Mouse (Mus musculus) natural killer cell, adult 2 months (primary cell): ENCODE results near the gene Ttc13.

Experiments
- DNase-seq, 2 experiments: peaks; one replicate each; pipeline ENCODE4 v3.0.0; 2022; ENCODE audit warnings: low spot score in 2 of 2

Ttc13 gene

GRCm38 (mm10) chr8:124704376-124704775 is 17.4 kb downstream of the Ttc13 start:
- no peak for DNase-seq

DNA sequence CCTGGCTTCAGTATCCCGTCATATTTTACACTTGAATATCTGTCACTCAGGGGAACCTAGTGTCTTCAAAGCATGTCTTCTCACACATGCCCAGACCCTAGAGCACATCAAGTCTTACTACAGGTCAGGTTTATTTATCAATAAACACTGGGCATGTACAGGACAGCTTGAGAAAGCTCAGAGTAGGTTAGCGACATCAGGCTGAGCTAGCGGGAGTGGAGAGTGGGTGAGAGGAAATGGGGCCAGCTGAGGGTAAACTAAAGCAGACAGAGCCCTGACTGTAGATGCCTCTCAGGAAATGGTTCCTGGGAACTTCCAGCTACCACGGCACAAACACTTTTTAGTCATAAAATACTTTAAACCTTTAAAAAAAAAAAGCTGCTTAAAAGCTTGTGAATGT is 18.3 kb downstream of the Ttc13 start:
- DNase-seq: no peak

DNA sequence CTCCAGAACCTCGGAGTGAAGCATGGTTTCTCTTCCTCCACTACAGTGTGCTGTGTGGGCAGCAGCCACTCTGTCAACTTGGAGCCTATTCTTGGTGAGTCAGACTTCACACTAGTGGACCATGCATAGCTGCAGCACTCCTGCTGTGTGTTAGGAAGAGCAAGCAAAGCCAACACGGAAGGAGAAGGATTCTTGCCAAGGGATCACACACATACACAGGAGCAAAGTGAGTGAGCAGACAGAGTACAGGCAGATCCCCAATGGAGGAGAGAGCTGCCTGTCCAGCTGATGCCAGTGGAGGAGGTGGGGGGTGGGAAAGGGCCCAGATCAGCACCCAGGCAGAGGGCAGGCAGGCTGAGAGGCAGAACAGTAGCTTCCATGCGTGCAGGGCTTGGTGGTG is 19.6 kb downstream of the Ttc13 start:
- DNase-seq: no peak

DNA sequence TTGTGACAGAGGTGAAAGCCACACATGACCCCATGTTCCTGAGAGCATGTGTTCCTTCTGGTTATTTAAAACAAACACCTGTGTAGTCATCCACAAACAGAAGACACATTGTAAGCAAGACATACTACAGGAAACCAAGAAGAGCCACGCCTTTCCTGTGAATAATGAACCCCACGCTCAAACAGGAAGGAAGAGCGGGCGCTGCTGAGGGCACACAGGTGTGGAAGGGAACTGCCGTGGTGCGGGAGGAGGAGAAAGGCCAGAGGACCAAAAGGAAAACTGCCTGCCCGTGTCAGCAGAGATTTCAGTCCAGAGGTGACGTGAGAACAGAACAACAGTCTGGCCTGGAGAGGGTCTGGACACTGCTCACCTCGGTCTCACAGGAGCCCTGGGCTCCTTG is 20.8 kb downstream of the Ttc13 start:
- peak; percentile 50 to 71 for DNase-seq

- DNase-seq: no peak
Observed at GRCm38 (mm10) chr8:124700271-124700670, 21.5 kb downstream of the Ttc13 start.

DNA sequence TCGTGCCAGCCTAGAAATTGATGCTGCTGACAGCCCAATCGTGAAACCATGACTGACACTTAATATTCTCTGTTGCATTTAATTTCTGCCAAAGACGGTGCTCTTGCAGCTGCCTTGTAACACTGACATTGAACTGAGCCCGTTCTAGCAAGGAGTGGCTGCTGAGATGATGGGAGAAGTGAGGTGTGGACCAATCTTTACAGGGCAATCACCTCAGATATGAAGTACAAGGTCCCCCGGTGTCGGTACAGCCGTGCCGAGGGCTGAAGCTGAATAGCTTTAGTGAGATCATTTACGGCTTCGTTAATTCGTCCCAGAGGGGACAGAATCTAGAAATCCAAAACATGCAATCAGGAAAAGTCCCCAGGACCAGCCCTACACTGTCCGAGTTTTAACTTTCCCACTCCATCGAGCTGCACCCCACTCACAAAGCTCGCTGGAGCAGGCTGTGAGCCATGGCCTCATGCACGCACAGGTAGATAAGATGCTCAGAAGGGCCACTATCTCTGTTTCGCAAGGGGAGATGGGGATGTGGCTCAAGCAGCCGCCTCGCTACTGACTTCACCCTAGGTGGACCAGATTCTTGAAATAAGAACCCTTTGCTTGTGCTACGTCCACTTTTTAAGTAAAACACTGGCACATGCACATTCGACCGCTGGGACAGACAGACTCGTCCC is 26.2 kb downstream of the Ttc13 start:
- no peak for DNase-seq

DNA sequence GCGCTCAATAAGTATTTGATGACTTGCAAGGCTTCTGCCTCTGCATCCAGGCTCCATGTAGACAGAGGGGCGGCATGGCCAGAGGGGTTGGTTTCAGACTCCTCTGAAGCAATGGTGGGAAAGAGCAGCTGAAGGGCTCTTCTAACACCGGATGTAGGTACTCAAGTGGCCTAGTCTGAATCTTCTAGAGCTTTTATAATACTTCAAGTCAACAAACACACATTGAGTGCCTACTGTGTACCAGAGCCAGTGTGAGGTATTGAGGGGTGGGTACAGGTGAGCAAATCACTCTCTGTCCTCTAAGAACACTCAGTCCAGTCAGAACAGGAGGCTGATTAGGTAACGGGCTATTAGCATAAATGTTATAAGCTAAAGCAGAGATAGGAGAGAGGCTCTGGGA is 30.1 kb downstream of the Ttc13 start:
- DNase-seq: no peak

DNA sequence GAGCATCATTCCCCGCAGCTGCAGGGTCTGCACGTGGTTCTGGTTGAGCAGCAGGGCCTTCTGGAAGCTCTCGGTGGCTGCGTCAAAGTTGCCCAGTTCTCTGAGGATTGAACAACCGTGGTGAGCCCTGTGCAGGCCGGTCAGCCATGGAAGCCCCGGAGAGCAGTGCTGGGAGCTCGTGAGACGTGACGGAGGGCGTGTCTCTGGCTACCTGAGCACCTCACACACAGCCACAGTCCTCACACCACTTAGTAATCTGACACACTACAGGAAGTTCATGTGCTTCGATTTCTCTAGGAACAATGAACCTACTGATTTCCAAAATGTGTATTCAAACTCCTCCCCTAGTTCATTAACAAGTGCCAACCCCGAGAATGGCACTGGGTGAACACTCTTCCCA is 32.9 kb downstream of the Ttc13 start:
- DNase-seq: no peak

GRCm38 (mm10) chr8:124682218-124682617 is 39.6 kb downstream of the Ttc13 start:
- DNase-seq: no peak

- DNase-seq: no peak
Observed at GRCm38 (mm10) chr8:124681792-124682157, 40.0 kb downstream of the Ttc13 start.

- no peak for DNase-seq
Observed at GRCm38 (mm10) chr8:124681077-124681791, 40.5 kb downstream of the Ttc13 start.

GRCm38 (mm10) chr8:124678246-124678645 is 43.5 kb downstream of the Ttc13 start:
- DNase-seq: no peak

GRCm38 (mm10) chr8:124677486-124677885 is 44.3 kb downstream of the Ttc13 start:
- peak in 1 of 2 experiments; percentile 15 for DNase-seq

DNA sequence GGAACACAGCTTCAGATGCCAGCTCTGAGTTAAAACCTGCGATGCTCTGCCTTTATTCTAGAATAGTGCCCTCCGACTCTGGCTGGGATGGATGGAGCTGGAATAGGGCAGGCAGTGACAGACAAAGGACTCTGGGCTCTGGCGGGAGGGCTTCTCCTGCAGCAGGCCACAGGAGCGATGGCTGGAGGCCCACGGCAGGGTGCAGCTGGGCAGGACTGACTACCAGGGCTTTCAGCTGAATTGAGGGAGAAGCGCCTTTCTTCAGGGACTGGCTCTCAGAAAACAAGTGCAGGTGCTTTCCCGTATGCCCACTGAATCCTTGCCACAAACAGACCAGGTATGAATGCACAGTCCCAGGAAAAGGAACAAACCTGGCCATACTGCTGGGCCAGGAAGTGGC is 44.7 kb downstream of the Ttc13 start:
- DNase-seq: no peak

GRCm38 (mm10) chr8:124676661-124677060 is 45.1 kb downstream of the Ttc13 start:
- DNase-seq: no peak

- DNase-seq: no peak
Observed at GRCm38 (mm10) chr8:124672345-124672744, 49.4 kb downstream of the Ttc13 start.

- no peak for DNase-seq
Observed at GRCm38 (mm10) chr8:124668798-124669197, 53.0 kb downstream of the Ttc13 start.

DNA sequence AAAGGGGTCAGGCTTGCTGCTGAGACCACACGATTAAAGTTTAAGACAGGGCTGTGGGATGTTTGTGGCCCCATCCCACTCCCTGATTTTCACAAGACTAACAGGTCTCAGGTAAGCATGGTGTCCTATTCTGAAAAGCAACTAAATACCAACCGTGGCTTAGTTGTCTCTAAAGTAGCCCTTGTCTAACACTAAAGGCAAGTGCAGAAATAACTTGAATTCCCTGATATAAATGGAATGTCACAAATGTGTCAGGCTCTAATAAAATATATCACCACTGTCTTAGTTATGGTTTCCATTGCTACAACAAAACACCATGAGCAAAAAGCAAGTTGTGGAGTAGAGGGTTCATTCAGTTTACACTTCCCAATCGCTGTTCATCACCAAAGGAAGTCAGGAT is 57.4 kb downstream of the Ttc13 start:
- DNase-seq: no peak

DNA sequence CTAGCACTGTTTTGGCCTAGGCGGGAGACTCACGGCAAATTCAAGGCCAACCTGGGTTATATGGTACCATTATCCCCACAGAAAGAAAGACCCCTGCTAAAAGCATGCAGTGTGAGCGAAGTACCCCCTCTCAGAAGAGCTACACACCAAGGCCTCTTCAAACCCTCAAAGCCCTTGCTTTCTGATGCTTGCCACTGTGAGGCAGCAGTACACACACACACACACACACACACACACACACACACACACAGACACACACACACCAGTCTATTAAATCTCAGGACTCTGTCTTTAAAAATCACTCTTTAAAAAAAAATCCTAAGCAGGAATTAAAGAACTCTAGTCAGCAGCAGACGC is 57.9 kb downstream of the Ttc13 start:
- no peak for DNase-seq

GRCm38 (mm10) chr8:124663112-124663873 is 58.5 kb downstream of the Ttc13 start, which contains the start of gene 2310022B05Rik:
TSS of gene 2310022B05Rik (minus strand) at chr8:124663369.
- DNase-seq: peak; percentile 64 to 76

DNA sequence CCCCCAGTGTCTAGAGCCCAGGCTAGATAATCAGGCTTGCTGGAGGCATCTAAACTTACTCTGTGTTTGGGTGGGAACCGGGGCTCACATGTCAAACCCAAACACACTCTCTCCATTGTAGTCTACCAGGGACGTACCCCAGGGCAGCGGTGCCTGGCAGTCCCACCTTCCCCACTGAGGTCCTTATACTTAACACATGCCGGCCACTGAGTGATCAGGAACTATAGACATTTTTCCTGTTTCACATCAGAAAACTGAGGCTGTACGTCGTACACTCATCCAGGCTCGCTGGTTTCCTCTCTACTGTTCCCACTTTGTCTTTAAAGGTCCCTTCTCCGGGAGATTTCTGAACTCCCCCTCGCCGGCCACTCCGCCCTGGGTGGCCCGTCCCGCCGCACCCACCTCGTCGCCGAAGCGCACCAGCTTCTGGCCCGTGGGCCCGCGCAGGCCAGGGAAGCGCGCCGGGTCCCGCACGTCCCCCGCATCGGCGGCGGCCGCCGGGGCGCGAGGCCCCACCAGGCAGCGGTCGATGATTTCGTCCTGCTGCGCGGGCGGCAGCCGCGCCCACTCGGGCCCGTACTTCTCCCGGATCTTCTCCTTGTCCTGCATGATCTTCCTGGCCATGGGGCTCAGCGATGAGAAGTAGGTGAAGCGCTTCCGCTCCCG is 59.2 kb downstream of the Ttc13 start:
- no peak for DNase-seq

DNA sequence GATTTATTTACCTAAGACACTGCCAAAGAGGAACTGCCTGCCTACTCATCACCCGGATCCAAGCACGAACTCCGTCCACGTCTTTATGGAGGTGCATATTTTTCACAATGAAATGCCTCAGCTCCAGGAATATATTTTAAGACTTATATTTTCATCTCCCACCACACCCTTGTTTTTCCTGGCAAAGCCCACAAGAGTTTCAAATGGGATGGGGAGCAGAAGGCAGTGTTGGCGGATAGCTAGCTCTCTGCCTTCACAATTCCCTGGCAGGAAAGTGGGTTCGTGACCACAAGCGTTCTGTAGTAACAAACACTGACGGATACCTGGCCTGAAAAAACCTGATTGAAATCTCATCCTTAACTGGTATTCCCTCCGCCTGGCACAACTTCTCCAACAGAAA is 60.0 kb downstream of the Ttc13 start:
- DNase-seq: no peak
